Mouse (Mus musculus) c-Kit-positive CD71-positive TER-119-positive erythroid progenitor cells, embryonic 14.5 days (primary cell): Measurements from ENCODE around the gene Tmem201.

Experiments used
- DNase-seq: peaks from one replicate; pipeline ENCODE4 v3.0.0-alpha.2; 2013; ENCODE audit warnings: low spot score

Gene Tmem201

DNA sequence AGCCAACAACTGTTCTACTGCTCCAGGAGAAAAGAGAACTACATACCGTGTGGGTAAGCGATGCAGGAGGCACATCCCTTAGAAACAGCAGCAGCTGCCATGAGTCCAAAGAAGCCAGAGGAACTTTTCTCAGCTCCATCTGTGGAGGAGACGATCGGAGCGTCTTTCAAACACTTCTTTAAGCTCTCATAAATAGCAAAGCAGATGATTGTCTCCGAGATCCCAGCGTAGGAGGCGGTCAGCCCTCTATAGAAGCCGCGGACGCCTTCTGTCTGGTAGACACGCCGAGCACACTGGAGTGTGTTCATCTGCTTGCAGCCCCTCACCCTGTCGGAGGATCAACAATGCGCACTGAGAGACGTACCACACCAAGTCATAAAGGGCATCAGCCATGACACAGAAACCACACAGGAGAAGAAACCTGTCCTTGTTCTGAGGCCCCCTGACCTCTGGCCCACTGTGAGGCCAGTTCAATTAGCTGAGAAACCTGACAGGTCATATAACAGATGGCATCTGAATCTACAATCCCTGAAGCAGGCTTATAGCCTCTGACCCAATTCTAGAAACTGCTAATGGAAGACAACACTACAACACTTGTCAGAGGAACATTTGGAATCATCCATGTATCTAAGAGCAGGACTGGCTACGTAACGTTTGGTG, 11.3 kb upstream of the Tmem201 start:
- DNase-seq: no peak

DNA sequence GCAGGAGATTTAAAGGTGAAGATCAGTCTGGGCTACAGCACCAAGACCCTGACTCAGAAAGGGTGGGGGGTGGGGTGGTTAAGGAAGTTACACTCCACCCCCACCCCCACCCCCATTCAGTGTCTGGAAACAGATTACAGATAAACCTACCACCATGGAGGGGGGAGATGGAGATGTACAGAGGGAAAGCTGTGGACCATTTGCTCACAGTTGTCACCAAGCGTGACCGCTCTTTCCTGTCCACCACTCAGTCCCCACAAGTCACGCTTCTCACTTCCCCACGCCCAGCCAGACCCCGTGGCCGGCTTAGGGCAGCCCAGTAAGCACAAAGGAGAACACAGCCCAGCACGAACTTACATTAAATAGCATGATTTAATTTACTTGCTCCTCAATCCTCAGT, 6.3 kb upstream of the Tmem201 start:
- no peak for DNase-seq

DNA sequence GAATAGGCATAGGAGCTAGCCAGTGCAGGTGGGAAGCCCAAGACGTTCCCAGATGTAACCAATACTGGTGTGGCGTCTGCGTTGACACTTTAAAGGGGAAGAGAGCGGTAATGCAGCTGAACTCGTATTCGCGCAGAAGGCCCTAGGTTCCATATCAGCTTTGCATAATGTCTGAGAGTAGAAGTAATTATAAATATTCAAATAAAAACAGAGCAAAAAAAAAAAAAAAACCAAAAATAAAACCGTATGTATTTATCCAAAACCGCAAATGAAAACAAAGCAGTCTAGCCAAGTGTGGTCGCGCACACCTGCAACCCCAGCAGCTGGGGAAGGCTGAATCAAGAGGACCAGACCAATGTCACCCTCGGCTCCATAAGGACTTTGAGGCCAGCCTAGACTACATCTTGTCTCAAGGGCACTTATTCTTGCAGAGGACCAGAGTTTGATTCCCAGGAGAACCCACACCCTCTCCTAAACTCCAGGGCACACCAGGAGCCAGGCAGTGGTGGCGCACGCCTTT, 4.2 kb upstream of the Tmem201 start:
- DNase-seq: no peak

DNA sequence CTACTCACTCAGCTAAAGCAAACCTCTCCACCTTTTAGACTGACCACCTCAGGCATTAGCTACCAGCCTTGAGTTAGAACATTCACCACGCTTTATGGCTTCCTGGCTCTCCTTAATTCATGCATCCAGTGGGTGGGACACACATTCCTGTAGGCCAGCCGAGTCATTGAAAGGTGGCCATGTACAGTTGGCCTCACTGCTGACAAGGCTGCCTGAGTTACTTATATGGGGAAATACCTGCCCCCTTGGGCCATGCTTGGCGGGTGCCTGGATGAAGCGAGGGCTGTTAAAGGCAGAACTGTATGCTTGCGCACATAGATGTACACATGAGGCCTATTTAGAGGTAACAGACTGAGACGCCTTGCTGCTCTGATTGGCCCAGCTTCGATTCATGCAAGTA, 2.5 kb upstream of the Tmem201 start:
- no peak for DNase-seq

DNA sequence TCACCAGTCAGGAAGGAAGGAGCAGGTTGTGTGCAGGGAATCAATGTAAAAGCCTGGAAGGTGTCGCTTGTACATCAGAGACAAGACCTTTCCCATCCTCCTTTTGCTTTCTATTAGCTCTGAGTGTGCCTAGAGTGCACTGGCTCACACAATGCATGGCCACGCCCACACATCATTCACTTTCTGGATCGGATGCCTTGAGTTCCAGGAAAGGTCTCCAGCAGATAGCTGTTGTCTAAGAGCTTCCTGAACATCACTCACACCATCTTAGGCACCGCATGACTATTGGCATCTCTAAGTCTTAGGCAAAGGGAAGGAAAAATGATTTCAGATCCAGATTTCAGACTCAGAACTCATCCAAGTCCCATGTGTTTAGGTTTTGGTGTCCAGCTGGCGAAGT, 1.6 kb upstream of the Tmem201 start:
- no peak for DNase-seq

DNA sequence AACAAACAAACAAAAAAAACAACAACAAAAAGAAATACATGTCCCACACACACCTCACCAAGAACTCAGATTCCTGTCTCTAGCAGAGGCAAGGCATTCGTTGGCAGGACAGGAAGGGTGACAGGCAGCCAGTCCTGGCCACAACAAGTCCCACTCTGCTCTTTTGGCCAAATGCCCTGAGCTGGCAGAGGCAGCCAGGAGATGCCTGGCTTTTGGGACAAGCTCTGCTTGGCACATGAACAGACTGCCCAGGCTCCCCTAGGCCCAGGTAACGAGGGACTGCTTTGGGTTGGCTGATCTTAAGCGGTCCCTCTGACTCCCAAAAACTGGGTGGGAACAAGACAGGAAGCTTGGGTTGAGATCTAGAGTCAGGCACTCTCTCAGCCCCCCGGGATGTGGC, 1.3 kb downstream of the Tmem201 start:
- no peak for DNase-seq

DNA sequence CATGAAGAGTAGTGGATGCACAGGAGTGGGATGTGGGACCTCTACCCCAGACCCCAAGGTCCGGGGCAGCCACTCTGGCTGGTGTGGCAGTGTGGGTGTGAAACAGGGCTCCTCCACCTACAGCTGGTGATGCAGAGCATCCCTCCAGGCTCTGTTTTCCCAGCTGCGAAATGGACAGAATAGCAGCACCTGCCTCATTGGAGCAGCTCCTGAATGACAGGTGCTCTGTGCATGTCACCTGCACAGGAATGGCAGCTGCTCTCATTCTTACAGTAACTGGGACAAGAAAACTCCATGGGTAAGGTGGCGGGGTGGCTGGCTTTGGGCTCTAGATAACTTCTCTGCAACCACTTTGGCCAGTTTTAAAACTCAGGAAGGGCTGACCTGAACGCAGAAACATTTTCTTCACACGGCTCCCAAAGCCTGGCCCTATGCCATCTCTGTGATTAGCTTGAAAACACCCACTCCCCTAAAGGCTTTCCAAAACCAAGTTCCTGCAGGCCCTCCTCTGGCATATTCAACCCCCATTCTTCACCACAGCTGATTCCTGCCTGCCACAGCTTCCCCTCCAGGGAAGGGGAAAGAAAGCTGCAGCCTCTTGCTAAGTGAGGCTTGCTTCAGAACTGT, 2.1 kb downstream of the Tmem201 start:
- DNase-seq: no peak

DNA sequence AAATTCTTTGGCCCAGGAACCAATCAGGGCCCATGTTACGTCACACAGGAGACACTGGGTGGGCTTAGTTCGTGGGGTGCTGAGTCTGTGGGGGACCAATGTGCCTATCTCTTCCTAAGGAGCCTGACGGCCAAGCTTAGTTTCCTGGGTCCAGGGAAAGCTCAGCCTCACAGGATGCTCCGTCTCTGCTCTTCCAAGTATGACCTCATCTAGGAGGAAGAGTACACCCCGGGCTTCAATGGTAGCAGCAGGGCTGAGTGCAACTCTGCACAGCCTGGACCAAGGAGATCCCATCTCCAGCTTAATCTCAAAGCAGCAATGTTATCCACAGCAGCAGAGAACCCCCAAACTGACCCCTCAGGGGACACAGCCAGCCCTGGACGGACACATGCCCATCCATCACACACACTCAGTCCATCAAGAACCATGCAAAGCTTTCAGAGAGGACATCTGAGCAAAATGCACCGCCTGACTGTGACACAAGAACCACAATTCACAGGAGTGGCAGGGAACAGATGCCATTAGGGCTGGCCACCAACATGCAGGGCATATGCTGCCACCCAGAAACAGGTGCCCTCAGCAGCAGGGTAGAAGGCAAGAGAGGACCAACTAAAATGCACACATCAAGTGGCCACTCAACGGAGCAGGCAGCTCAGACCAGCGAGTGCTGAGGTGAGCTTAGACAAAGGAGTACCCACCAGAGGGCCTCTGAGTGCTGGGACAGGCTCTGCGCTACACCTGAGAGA, 2.9 kb downstream of the Tmem201 start:
- DNase-seq: no peak

DNA sequence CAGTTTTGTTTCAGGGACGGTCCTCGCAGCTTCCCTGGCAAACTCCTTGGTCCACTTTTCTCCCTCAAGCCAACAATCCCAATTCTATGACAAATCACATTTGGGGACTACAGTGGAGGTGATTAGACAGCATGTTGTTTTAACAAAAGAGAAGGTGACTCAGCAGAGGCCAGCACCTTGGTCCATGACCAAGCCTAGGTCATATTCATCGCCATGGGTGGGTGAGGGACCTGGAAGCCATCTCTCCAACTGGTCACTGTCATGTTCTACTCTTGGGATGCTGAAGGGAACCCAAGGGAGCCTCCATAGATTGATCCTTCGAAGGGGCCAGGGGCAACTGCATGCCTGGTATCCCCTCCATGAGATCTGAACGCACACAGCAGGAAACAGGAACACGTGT, 3.6 kb downstream of the Tmem201 start:
- DNase-seq: no peak

DNA sequence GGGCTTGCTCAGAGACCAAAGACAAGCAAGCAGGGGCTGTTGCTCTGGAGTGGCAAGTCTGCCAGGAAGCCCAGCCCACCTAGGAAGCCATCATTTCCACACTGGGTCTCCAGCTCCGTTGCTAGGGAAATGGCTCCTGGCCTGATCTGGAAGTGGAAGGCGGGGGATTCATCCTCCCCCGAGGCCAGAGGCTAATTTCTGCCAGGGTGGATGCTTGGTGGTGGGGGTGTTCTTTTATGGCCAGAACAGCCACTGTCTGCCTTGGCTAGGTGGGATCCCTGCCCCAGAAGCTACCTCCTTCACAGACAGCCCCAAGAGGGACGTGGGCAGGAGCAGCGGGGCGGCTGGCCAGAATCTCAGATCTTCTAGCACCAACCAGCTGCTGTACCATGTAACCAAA, 4.1 kb downstream of the Tmem201 start:
- DNase-seq: no peak

DNA sequence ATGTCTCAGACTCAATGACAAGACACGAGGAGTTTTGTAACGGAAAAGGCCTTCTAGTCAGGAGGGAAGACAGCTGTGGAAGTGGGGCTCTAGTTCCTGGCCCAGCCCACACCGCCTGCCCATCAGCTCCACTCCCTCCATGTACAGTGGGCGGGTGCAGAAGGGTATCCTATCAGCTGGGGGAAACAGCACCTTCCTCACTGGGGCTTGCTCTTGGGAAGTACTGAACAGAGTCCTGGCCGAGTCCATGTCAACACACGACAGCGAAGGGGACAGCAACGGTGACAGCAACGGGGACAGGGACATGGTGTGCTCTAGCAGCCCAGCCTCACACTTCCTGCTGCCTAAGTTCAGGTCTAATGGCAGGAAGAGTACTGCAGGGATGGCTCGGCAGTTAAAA, 5.0 kb downstream of the Tmem201 start:
- no peak for DNase-seq

DNA sequence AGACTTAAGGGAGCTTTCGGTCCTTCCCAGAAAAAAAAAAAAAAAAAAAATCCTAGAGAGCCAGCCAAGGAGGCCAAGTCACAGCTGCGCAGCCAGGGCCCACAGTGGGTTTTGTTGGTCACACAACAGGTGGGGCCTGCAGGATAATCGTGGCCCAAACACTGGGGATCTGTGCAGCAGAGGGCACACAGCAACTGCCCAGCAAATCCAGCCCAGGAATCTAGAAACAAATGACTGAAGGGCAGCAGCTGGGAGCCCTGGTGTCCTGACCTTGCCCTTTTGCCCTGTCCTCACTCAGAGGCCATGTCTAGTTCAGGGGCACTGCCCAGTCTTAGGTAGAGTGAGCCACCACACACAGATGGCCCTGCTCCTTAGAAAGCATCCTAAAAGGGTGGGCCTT, 5.5 kb downstream of the Tmem201 start:
- no peak for DNase-seq

DNA sequence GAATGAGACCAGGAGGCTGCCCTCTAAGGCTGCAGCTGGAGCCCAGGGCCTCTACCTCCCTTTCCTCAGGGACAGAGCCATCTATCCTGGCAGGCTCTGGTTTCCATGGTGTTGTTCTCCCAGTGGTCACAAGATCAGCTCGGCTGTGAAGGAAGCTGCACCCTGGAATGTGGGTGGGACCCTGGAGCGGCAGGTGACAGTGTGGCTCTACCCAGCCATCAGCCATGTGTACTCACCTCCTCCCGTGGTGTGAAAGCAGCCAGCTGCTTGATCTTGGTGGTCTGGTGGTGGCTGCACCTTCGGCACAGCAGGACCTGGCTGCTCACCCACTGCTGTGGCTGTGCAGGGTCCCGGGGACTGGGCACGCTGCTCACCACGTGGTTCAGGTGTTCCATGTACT, 7.0 kb downstream of the Tmem201 start:
- no peak for DNase-seq

DNA sequence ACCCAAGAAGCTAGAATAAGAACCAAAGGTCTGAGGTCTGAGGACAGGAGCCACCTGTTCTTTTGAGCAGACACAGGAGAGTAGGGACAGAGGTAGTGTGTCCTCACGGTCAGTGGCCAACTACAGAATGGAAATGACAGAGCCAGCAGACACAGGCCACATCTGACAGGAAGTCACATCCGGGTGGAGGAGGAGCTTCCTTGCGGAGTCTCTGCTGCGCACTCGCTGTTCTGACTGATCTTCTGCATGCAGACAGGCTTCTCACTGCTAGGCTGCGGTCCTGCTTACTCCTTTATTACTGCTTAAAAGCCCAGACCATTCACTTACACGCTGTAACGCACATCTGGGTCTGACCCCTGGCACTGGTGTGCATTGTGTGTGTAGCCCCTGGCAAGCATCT, 9.0 kb downstream of the Tmem201 start:
- no peak for DNase-seq

DNA sequence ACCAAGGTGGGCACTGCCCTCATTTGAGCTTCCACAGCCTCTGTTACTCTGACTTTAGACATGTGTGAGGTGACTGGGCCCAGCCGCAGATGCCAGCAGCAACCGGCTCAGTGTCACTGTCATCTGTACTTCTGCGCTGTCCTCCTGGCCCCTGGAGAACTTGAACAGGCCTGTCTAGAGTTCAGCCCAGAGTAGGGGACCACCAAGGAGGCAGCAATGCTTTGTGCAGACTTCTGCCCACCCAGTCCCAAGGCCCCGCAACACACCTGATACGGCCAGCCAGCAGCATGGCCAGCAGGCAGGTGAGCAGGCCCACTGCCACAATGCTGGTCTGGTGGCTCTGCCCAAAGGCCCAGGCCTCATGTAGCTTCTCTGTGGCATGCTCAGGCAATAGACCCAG, 10.2 kb downstream of the Tmem201 start:
- no peak for DNase-seq

DNA sequence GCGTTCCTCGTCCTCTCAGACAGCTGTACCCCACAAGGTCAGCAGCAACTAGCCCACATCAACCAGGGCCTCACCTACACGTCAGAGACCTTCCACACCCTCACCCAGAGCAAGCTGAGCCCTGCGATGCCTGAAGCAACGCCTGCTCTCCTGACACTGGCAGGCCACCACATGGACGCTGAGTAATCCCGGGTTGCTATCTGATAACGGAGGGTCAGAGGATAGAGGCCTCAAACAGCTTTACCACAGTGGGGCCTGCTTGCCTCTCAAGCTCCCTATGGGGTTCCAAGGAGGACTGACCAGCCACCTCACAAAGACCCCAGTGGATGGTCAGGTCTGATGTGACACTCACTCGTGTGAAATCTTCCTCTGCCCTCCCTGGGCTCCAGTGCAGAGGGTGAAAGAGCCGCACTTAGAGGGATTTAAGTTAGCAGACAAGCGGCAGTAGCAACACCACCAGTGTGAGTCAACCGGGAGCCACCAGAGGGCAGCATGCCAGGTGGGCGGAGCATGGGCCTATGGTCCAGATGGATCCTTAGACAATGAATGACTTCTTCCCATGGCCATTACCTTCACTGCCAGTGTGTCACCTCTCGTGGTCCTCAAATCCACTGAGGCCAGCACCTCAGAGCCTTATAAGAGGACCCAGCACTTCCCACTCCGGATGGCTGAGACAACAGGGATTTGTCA, 12.0 kb downstream of the Tmem201 start:
- DNase-seq: no peak

DNA sequence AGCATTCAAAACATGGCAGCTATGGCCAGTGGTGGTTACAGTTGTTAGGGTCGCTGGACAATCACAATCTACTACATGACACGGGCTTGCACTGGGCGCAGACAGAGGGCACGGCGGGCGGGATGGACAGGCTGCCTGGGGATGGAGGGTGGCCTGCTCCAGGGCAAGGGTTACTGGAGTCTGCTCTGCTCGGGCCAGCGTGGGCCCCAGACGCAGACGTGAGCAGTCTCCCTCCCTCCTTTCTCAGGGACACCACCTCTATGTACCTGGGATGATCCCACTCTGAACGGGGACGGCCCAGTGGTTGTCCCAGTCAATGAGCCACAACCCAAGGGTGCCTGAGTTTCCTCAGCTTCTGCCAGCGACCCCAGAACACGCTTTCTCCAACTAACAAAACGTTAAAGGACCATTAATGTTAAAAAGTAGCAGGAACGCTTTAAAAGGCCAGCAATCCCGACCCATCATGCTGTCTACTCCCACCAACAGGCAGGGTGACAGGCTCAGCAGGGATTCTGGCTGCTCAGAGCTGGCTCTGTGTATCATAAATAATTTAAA, 12.9 kb downstream of the Tmem201 start:
- DNase-seq: no peak

DNA sequence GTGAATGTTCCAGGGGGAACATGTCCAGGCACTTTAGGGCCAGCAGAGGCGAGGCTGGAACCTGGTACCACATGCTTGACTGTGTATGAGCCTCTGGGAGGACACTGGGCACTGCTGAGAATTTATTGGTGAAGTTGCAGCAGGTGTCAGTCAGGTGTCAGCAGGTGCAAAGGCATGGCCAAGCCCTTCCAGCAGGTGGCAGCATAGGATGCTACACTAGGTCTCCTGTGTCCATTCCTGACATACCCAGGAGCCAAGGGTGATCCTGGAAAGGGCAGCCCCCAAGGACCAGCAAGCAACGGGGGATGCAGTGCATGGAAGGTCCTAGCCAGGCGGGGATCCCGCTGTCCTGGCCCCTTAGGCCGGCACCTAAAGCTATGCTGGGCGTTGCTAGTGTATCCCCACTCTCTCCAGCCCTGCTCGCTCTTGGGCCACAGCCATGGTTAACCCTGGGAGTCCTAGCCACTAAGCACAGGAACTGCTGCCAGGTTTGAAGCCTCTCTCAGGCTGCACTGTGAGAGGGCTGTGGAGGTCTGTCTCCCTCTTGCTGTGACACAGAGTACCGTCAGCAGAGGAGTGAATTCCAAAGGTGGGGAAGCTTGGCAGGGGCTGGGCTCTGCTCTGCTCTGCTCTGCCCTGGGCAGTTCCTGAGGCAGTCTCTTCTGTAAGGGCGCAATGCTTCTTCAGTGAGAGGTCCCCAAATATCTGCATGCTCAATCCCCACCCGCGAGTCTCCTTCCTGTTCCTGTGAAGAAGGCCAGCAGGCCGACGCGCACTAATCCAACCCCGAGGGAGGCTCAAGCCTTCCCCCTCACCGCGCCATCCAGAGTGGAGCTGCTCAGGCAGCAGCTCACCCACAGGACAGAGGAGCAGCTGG, 13.8 kb downstream of the Tmem201 start:
- DNase-seq: no peak

DNA sequence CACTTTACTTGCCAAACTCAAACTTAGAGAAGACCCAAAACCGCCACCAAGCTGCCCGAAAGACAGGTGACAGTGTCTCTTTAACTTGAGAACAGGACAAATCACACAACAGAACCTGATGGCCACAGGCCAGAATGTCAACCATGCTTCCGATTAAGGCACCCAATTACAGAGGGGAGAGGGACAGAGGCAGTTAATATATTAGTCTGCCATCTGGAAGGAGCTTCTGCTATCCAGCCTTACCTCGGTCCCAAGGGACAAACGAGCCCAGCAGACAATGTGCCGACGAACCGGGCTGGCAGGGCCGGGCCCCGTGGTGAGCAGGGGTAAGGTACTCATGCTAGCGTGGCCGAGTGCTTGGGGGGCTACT, 14.8 kb downstream of the Tmem201 start:
- DNase-seq: no peak

DNA sequence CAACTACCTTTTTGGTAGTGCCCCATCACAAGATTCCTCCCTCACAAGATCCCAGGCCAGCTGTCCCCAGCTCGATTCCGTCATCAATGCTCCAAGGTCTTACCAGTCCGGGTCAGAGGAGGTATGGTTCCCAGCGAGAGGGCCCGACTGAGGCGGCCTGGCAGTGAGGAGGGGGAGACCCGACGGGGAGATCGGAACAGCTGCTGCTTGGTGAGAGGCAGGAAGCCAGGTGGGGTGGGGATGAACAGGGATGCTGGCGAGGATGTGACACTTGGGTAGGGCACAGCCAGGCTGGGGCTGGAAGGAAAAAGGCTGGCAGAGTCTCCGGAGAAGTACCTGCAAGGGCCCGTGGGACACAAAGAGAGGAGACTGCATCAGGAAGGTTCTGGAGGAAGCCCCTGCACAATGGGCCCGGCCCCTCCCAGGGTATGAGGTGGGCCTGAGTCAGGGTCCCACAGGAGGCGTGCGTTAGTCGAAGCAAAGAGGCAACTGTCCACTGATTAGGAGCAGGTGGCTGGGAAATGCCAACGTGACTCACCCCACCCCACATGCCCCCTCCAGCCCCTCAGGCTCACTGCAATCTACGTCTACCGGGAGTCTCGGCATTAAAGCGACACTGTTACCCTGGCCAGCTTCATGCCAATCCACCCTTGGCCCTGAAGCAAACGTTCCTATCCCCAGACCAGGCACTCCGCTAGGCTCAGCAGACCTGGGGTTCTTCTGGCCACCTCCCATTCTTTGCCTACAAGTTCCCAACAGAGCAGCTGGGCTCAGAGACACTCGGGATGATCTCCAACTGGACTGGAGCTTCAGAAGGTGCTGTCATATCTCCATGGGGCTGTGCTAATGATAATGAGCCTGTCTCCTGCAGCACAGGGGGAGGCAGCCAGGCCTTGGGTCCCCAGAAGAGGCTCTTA, 15.5 kb downstream of the Tmem201 start:
- no peak for DNase-seq
